Mouse (Mus musculus) frontal cortex, adult 2 months (tissue): ENCODE data around the gene Rffl. TPM values are rescaled to one million over a fixed set of nuclear protein-coding genes. Genes with fewer than 3 reads are reported as not detected.

ENCODE experiments used
- DNase-seq, 2 experiments: peaks; one replicate each; pipeline ENCODE4 v3.0.0; 2022; ENCODE audit warnings: low spot score in 1 of 2; ENCODE audit errors: extremely low spot score in 1 of 2
- polyA plus RNA-seq: library from polyadenylated mRNA; depleted of rRNA; stranded (reverse); fragments of >200 nt; gene quantifications from 2 replicates; pipeline ENCODE4 v1.2.3, GENCODE M21; 2012

Gene Rffl
- polyA plus RNA-seq, 1 experiment = 8.6 TPM

GRCm38 (mm10) chr11:82875631-82876030, 4.6 kb upstream of the Rffl start:
- no peak for DNase-seq

GRCm38 (mm10) chr11:82874924-82875323, 3.9 kb upstream of the Rffl start:
- no peak for DNase-seq

- peak in 1 of 2 experiments; percentile 40 for DNase-seq
Observed at GRCm38 (mm10) chr11:82870173-82871030, 608 bp downstream of the Rffl start.

GRCm38 (mm10) chr11:82869506-82870172, 1.4 kb downstream of the Rffl start:
- no peak for DNase-seq

- DNase-seq = no peak
Observed at GRCm38 (mm10) chr11:82867956-82868355, 3.1 kb downstream of the Rffl start.

- DNase-seq = no peak
Observed at GRCm38 (mm10) chr11:82866850-82867564, 4.0 kb downstream of the Rffl start.

- DNase-seq = no peak
Observed at GRCm38 (mm10) chr11:82865957-82866356, 5.1 kb downstream of the Rffl start.

- no peak for DNase-seq
Observed at GRCm38 (mm10) chr11:82863488-82863931, 7.5 kb downstream of the Rffl start.

GRCm38 (mm10) chr11:82863059-82863458, 8.0 kb downstream of the Rffl start:
- no peak for DNase-seq

- DNase-seq = no peak
Observed at GRCm38 (mm10) chr11:82862638-82863037, 8.4 kb downstream of the Rffl start.

- DNase-seq = no peak
Observed at GRCm38 (mm10) chr11:82861558-82861957, 9.5 kb downstream of the Rffl start.

GRCm38 (mm10) chr11:82860759-82861158, 10.3 kb downstream of the Rffl start:
- no peak for DNase-seq

GRCm38 (mm10) chr11:82857307-82857848, 13.6 kb downstream of the Rffl start:
- DNase-seq = no peak

- DNase-seq = no peak
Observed at GRCm38 (mm10) chr11:82856032-82856431, 15.0 kb downstream of the Rffl start.

- no peak for DNase-seq
Observed at GRCm38 (mm10) chr11:82855327-82855973, 15.6 kb downstream of the Rffl start.

- no peak for DNase-seq
Observed at GRCm38 (mm10) chr11:82854111-82854510, 16.9 kb downstream of the Rffl start.

GRCm38 (mm10) chr11:82852958-82853357, 18.1 kb downstream of the Rffl start:
- DNase-seq = no peak

GRCm38 (mm10) chr11:82852540-82852939, 18.5 kb downstream of the Rffl start:
- DNase-seq = no peak

GRCm38 (mm10) chr11:82852115-82852514, 18.9 kb downstream of the Rffl start:
- DNase-seq = no peak

- no peak for DNase-seq
Observed at GRCm38 (mm10) chr11:82850259-82850658, 20.8 kb downstream of the Rffl start.
